Mouse (Mus musculus): ENCODE data around the gene Smim9.
"Not testable (repeated sequence)": the region's sequence is repeated elsewhere in the genome, so short reads cannot be mapped to it uniquely, and the experiment has no call there.

Gene Smim9

DNA sequence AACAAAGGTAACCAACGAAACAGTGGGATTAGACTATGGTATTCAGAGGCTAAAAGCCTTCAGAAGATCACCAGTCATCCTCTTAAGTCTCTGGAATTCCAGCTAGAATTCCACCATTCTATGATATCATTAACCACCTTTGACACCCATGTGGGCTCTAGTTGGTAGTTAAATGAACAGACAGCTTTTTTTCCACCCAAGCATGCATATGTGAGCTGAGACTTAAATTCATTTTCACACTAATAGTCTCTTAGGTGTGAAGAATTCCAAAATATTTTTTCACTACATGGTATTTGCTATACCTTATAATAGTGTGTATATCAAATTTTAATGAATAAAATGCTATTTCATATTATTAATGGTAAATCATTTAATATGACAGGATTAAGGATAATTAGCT lies at the start of gene Smim9:
TSS of gene Smim9 (minus strand) at position 101 of the 400 bp plus-strand sequence.
- no peak for DNase-seq (ENCODE audit: low read depth)

DNA sequence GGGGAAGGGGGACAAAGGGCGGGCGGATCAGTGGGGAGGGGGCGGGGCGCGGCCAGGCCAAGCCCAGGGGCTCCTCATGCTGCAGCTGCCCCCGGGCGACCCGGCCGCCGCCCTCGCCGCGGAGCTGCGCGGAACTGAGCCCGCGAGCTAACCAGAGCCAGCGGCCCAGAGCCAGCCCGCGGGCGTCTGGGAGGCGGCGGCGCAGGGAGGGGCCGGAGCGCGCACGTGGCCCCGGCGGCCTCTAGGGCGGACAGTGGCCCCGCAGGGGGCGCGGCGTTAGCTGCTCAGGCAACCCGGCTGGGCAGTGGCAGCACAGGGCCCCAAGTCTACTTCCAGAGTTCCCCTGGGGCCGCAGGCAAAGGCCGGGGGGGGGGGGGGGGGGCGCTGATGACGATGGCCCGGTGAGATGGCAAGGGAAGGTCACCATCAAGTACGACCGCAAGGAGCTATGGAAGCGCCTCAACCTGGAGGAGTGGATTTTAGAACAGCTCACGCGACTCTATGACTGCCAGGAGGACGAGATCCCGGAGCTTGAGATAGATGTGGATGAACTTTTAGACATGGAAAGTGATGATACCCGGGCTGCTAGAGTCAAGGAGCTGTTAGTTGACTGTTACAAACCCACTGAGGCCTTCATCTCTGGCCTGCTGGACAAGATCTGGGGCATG lies 7.9 kb downstream of the Smim9 start:
- no peak for DNase-seq (ENCODE audit: low read depth)

DNA sequence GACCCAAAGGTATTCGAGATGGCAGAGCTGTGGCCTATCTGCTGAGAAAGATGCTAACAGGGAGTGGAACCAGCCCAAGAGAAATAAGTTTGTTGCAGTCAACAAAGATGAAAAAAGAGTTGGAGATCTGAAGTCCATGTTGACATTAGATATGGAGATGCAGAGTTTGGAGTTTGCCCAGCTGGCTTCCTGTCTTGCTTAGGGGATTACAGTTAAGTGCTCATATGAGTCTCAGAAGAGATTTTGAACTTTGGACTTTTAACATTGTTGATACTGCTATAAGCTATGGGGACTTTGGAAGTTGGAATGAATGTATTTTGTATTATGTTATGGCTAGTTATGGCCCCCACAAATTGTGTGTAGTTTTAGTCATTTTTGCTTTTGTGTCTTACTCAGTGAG lies 11.3 kb downstream of the Smim9 start:
- no peak for DNase-seq (ENCODE audit: low read depth)

DNA sequence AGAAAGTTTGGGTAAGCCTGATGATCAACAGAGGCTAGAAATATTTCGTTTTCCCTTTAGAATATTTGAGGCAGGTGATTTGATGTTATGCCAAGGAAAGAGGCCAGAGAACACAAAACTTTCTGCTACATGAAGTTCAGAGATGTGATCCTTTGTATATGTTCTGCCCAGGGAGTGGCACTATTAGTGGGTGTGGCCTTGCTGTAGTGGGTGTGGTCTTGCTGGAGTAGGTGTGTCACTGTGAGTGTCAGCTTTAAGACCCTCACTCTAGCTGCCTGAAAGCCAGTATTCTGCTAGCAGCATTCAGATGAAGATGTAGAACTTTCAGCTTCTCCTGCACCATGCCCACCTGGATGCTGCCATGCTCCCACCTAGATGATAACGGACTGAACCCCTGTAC lies 13.3 kb downstream of the Smim9 start:
- no peak for DNase-seq (ENCODE audit: low read depth)

DNA sequence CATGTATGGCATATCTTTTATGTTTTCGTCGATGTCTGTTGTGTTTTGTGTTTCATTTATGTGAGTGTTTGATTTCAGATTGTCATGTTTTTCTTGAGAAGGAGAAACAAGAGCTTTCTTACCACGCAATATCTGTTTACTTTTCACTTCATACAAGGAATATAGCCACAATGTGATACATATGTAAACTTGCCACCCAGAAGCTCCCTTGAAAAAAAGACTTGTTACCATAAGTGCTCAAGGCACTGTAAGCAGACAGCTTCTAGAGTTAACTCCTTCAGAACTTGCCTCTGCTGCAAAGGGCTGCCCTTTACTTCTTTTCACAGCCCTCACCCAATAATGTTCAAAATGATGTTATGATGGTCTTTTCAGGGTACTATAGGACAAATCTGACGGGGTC lies 15.2 kb downstream of the Smim9 start:
- no peak for DNase-seq (ENCODE audit: low read depth)

DNA sequence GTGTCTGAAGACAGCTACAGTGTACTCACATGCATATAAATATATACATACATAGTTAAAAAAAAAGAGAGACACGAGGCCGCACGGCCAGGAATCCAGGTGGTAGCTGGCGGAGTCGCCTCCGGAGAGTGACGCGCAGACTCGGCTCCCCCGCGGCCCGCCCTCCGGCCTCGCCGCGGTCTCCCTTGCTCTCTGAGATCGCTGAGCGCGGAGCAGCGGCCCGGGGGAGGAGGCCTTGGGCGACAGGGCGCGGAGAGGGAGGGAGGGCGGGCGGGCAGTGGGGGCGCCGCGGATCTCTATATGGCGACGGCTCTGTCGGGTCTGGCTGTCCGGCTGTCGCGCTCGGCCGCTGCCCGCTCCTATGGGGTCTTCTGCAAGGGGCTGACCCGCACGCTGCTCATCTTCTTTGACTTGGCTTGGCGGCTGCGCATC lies 20.4 kb downstream of the Smim9 start:
- not testable (repeated sequence) for DNase-seq (ENCODE audit: low read depth)

DNA sequence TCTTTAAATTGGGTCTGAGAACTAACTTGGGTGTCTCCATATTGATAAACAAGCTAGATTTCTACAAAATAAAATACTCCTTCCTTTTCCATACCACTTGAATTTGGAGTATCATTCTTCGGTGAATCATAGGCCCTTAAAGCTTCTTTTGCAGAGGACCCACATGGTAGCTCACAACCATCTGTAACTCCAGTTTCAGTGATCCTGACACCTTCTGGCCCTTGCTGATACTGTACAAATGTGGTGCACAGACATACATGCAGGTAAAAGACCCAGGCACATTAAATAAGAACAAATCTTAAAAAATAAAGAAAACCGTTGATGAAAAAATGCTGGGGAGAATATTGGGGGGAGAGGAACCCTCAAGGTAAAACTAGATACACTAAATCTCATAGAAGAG lies 25.4 kb downstream of the Smim9 start:
- DNase-seq (ENCODE audit: low read depth) = no peak

DNA sequence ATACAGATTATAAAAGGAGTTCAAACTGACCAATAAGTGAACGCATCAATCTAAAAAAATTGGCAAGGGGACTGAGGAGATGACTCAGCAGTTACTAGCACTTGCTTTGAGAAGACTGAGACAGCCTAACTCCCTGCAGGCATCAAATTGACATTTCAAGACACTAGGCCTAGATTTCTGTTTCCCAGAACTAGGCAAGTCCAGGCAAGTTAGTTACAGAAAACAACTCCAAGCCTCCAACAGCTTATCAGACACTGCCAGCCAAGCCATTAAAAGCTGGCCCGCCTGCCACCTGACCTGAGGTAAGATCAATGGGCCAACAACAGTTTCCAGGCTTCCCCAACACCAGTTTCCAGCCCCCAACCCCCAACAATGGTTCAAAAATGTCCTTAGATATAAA lies 25.8 kb downstream of the Smim9 start:
- no peak for DNase-seq (ENCODE audit: low read depth)

DNA sequence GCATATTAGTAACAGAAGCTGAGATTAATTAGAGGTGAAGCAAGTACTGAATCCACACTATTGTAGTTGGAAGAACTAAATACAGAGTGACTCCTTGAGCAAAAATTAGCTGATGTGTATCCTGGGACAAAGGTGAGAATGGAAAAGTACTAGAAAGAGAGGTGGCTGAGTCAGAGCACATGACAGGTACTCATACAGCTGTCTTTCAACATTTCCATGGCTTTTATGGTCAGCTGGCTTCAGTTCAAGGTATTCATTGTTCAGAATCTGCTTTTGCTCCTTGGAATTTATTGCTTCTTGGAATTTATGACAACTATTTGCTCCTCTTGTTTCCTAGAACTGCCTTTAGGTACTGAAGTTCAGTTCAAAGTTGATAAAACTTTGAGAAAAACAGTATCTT lies 26.6 kb downstream of the Smim9 start:
- no peak for DNase-seq (ENCODE audit: low read depth)

DNA sequence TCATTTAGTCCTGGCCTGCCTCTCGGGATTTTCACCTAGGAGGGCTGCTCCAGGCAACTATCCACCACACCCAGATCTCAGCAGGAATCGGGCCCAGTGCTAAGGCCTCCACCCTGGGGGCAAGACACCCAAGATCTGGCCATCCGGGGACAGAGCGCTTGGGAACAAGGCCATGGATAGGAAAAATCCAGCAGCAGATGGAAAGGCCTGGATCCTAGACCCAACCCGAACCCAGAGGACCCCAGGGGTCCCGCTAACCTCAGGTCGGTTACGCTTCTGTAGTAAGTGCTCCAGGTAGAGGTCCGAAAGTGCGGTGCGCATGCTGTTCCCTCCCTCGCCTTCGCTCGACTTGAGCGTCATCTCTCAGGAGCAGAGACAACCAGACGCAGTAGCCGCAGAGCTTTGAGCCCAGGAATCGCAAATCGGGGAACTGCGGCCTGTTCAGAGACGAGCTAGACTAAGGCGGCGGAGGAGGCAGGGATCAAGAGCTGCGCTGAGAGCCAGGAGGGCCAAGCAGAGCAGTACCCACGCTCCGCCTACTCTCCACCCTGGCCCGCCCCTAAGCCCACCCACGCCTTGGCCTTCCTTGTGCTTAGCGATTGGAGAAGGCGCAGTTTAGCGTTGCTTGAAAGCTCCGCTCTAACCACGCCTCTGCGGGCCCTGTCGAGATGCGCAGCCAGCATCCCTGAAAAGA lies 33.0 kb downstream of the Smim9 start, which contains the start of gene Mpp1:
TSS of gene Mpp1 (minus strand) at position 550 of the 694 bp plus-strand sequence.
- peak; percentile 71 for DNase-seq (ENCODE audit: low read depth)

DNA sequence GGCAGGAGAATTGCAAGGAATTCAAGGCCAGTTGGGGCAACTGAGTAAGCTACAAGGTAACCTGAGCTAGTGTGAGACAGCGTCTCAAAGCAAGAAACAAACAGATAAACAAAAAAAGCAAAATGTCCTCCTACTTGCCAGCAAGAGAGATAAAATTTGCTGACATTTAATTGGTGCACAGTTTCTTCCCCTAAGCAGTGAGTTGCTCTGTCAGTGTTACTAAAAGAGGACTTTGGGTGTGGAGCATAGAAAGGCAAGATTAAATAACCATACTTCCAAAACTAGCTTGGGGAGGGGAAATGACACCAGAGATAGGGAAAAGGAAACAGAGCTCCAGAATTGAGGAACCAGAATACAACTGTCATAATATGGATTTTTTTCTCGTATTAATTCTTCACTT lies 34.1 kb downstream of the Smim9 start:
- no peak for DNase-seq (ENCODE audit: low read depth)

DNA sequence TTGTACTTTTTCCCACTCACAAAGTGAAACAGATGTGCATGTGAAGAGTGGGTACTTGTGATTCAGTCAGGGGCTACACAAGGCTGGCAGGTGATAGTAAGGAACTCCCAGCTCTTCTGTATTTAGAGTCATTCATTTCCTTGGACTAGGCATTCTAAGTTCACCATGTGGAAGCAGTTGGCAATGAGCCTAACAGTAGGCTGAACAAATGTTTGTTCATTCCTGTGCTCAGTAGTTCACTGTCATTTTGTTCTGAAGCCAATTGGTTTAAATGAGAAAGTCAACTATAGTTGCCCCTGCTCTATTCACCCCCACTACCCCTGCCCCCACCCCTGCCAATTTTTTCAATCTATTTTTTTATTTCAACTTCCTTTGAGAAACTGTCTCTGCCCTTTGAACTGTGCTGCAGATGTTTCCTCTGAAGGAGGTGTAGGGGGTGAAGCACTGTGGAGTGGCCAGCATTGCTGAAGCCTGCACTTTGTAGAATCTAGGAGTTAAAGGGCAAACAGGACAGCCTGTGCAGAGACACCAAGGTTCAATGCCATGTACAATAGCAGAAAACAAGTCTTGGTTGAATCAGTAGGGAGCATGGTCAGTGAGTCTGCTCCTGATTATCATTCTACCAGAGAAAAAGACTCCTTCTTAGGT lies 35.1 kb downstream of the Smim9 start:
- DNase-seq (ENCODE audit: low read depth) = no peak

DNA sequence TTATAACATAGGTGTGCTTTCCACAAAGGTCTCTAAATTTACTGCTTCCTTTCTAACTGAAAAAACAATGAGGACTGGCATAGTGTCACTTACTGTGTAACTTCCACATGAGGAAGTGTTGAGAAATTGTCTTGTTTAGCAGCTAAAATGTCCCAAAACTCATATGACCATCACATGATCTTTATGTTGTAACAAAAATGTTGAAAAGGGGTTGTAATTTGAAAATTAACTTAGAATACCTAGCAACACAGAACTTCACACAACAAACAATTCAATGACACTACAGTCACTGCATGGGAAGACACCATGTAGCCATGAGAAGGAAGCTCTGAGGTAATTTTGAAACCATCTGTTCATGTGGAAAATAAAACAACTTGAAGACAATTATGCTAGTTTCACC lies 36.7 kb downstream of the Smim9 start:
- DNase-seq (ENCODE audit: low read depth) = no peak

DNA sequence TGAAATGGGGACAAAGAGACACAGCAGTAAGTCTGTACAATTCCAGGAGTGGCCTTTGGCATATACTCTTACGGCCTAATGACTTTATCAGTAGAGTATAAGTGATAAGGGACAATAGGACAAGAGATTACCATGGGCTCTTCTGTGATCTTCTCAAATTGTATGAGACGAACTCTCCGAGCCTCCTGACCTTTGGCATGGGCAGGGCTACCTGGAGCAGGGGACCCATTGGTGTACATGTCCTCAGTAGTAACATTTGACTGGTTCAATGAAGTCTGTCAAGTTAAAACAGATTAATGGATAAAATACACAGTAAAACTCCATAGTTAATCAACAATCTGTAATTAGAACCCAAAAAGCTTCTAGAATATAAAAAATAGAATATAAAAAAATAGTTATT lies 38.0 kb downstream of the Smim9 start:
- no peak for DNase-seq (ENCODE audit: low read depth)

DNA sequence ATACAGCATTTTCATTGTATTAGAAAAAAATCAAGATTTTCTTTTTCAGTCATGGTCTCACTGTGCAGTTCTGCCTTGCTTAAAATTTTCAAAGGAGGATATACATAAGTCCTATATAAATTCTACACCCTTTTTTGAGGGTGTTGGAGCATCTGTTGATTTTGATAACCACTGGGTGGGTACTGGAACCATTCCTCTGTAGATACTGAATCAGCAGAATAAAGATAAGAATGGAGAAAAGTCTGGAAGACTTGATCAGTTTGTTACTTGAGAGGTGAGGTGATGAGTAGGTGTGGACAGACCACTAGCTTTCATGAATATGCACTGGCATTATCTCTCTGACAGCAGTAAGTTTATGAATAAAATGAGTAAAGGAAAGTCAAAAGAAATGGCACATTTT lies 48.0 kb downstream of the Smim9 start:
- DNase-seq (ENCODE audit: low read depth) = no peak

DNA sequence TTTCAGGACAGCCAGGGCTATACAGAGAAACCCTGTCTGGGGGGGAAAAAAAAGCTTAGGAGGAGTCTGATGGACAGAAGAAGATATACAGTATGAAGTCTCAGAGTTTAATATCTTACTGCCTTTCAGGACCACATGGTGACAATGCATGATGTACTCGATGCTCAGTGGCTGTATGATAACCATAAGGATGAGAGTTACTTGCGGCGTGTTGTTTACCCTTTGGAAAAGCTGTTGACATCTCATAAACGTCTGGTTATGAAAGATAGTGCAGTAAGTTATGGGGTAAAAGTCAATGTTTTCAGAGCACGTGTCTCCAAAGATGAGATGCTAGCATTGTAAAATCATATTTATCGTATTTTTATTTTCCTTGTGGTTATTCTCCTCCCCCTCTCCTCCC lies 61.3 kb downstream of the Smim9 start:
- no peak for DNase-seq (ENCODE audit: low read depth)

DNA sequence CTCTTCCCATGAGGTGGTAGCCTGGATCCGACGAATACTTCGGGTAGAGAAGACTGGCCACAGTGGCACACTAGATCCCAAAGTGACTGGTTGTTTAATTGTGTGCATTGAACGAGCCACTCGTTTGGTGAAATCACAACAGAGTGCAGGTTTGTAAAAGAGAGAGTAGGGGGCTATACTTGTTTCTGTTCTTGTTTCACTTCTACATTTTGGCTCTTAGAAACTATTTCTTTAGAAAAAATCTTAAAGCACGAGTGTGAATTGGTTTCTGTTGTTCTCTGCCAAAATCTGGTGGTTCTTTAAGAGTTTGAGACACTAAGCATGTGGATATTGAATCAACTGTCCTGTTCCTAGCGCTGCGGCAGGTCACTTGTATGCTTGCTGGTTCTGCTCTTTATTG lies 64.8 kb downstream of the Smim9 start:
- DNase-seq (ENCODE audit: low read depth) = no peak

DNA sequence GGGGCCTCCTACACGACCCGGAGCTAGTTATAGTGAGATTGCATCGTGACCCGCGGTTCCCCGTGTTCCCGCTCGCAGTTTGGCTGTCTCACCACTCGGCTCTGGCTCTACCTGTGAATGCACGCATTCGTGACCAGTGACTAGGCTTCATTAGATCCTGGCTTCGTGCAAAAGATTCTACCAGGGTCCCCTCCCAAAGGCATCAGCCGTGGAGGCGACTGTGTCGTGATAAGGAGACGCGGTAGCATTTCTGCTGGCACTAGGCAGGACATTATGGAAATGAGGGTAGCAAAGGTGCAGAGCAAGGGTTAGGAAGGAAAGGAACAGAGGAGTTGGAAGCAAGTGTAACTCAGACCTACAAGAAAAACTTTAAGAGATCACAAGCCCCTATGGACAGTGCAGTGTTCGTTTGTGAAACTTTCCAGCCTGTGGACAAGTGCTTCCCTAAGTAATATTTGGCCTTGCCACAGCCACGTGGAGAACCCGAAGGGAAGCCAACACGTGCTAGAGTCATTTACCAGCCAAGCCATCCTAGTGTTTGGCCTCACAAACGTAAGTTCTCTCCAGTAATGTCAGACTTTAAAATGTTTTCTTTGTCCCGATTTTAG lies 67.3 kb downstream of the Smim9 start:
- no peak for DNase-seq (ENCODE audit: low read depth)
